ENCODE assay signal across 15 mouse cellular contexts in genomic region chr1:160045971-160046370, GRCm38 (mm10). TPM values are rescaled to one million over a fixed set of nuclear protein-coding genes. Genes with fewer than 3 reads are reported as not detected.
A peak's percentile ranks its signal among the peaks of the same experiment; 100 is the strongest.
DNase-seq lines count a peak whose midpoint lies in the region; ATAC-seq and TF ChIP-seq lines count a peak whose summit lies in the region.
"Had no signal": no experiment of that assay in that cellular context is flagged by ENCODE, and none has a peak within 500 bp of the region (broad histone marks: within the 10 kb centered on the region; RNA-seq: fewer than 3 reads in every experiment).

No protein-coding gene starts in this region.

- no peak overlapping the region for H3K4me3 ChIP-seq in heart, embryonic 16.5 days (ENCODE audit: low read length)
- H3K4me3 ChIP-seq in lung, postnatal 0 days (ENCODE audit: low read depth, low read length) = peak overlapping the region; percentile 70; the same call in 1 of the 2 replicates
- no peak overlapping the region for H3K4me3 ChIP-seq in hindbrain, embryonic 16.5 days (ENCODE audit: low read length)
- H3K4me3 ChIP-seq: embryonic facial prominence, embryonic 12.5 days; forebrain, embryonic 13.5 days had no signal

- TF ChIP-seq EP300 in lung, postnatal 0 days (IDR thresholded peaks at IDR 0.05) = no peak

- no peaks in the 10 kb centered on the region for H3K9me3 ChIP-seq in heart, embryonic 16.5 days (replicated peaks; ENCODE audit: control insufficient read depth, low read length)
- H3K9me3 ChIP-seq in lung, postnatal 0 days (ENCODE audit: low read length) = no peaks in the 10 kb centered on the region
- H3K9me3 ChIP-seq in hindbrain, embryonic 16.5 days (ENCODE audit: control insufficient read depth, low read length) = no peaks in the 10 kb centered on the region
- H3K9me3 ChIP-seq: embryonic facial prominence, embryonic 12.5 days; forebrain, embryonic 13.5 days had no signal

- no peaks in the 10 kb centered on the region for H3K36me3 ChIP-seq in heart, embryonic 16.5 days (ENCODE audit: control insufficient read depth, insufficient read depth)
- H3K36me3 ChIP-seq in lung, postnatal 0 days (ENCODE audit: insufficient read depth, low read length) = no peaks in the 10 kb centered on the region
- H3K36me3 ChIP-seq in splenic B cell, adult 2 months (ENCODE audit: control insufficient read depth, insufficient read depth, low read length, poor library complexity, severe bottlenecking) = no peaks in the 10 kb centered on the region; the same call in none of the 2 replicates
- H3K36me3 ChIP-seq in hindbrain, embryonic 16.5 days (ENCODE audit: control insufficient read depth, insufficient read depth, low read length) = no peaks in the 10 kb centered on the region
- H3K36me3 ChIP-seq: embryonic facial prominence, embryonic 12.5 days had no signal

- TF ChIP-seq CTCF in lung, postnatal 0 days (IDR thresholded peaks at IDR 0.05) = no peak

- ATAC-seq in heart, embryonic 16.5 days (replicated peaks; ENCODE audit: extremely low read depth, insufficient read depth, low FRiP score) = no peak
- ATAC-seq in lung, postnatal 0 days = no peak
- ATAC-seq in inflammation-experienced regulatory T-cells, adult 6 months = peak; percentile 8
- no peak for ATAC-seq in hindbrain, embryonic 16.5 days
- ATAC-seq: forebrain, embryonic 13.5 days had no signal

- H3K27ac ChIP-seq in heart, embryonic 16.5 days (ENCODE audit: low read length) = no peak overlapping the region
- peak overlapping the region; percentile 92; the same call in 1 of the 2 replicates for H3K27ac ChIP-seq in lung, postnatal 0 days (ENCODE audit: low read length)
- H3K27ac ChIP-seq in hindbrain, embryonic 16.5 days (ENCODE audit: low read depth, low read length) = no peak overlapping the region
- H3K27ac ChIP-seq: embryonic facial prominence, embryonic 12.5 days; forebrain, embryonic 13.5 days had no signal

- peak overlapping the region; percentile 81 for H3K4me2 ChIP-seq in heart, embryonic 16.5 days (ENCODE audit: low read depth, low read length)
- peak overlapping the region; percentile 70 for H3K4me2 ChIP-seq in lung, postnatal 0 days (replicated peaks; ENCODE audit: low read depth, low read length)
- no peak overlapping the region for H3K4me2 ChIP-seq in hindbrain, embryonic 16.5 days (ENCODE audit: low read length)
- H3K4me2 ChIP-seq: embryonic facial prominence, embryonic 12.5 days; forebrain, embryonic 13.5 days had no signal

- H3K4me1 ChIP-seq in heart, embryonic 16.5 days (ENCODE audit: control insufficient read depth, insufficient read depth, low read length) = peaks cover 41% of the 10 kb centered on the region
- peaks cover 41% of the 10 kb centered on the region; the same call in 1 of the 2 replicates for H3K4me1 ChIP-seq in lung, postnatal 0 days (ENCODE audit: insufficient read depth, low read depth, low read length)
- peaks cover 4% of the 10 kb centered on the region for H3K4me1 ChIP-seq in hindbrain, embryonic 16.5 days (ENCODE audit: control insufficient read depth, insufficient read depth, low read depth, low read length)

- H3K9ac ChIP-seq in heart, embryonic 16.5 days (ENCODE audit: low read length) = no peak overlapping the region
- H3K9ac ChIP-seq in lung, postnatal 0 days (replicated peaks; ENCODE audit: low read depth) = no peak overlapping the region
- H3K9ac ChIP-seq in hindbrain, embryonic 16.5 days (ENCODE audit: low read depth, low read length) = no peak overlapping the region
- H3K9ac ChIP-seq: embryonic facial prominence, embryonic 12.5 days; forebrain, embryonic 13.5 days had no signal

- H3K27me3 ChIP-seq in heart, embryonic 16.5 days (ENCODE audit: control insufficient read depth, insufficient read depth, low read length) = no peaks in the 10 kb centered on the region
- H3K27me3 ChIP-seq in lung, postnatal 0 days (replicated peaks; ENCODE audit: insufficient read depth, low read length) = no peaks in the 10 kb centered on the region
- no peaks in the 10 kb centered on the region for H3K27me3 ChIP-seq in splenic B cell, adult 2 months (ENCODE audit: control insufficient read depth, insufficient read depth, low read length, poor library complexity, severe bottlenecking)
- no peaks in the 10 kb centered on the region for H3K27me3 ChIP-seq in hindbrain, embryonic 16.5 days (replicated peaks; ENCODE audit: control insufficient read depth, insufficient read depth, low read length)
- H3K27me3 ChIP-seq: embryonic facial prominence, embryonic 12.5 days; forebrain, embryonic 13.5 days had no signal

- DNase-seq in heart, adult 18-20 months = no peak
- no peak for DNase-seq in lung, postnatal 0 days (ENCODE audit: low spot score)
- DNase-seq in lung, postnatal 10 days = no peak
- peak; percentile 55 for DNase-seq in splenic B cell, adult 2 months (ENCODE audit: low read depth, low spot score)
- DNase-seq: cerebellum, postnatal 36 days; gastrocnemius, postnatal 14 days; kidney, adult 11 months; left cerebral cortex, postnatal 4 days; right cerebral cortex, postnatal 14 days; thymus, postnatal 4 days had no signal

- 81% methylated on average over 5 of the region's 5 CpGs for WGBS in heart, embryonic 16.5 days
- WGBS in lung, postnatal 0 days = 62% methylated on average over 5 of the region's 5 CpGs
- 83% methylated on average over 5 of the region's 5 CpGs for WGBS in hindbrain, embryonic 16.5 days

RNA-seq across cellular contexts. Expression of gene 4930523C07Rik, which starts 1.8 kb away (rescaled TPM):
- polyA plus RNA-seq in heart, embryonic 16.5 days (2015; fragmentation: Nextera tagmentation; extraction: Ambion mirVana) = 19.0 and 21.9 TPM in 2 replicates
- 10 to 100 TPM; 21.4 to 23.6 TPM for total RNA-seq in heart, adult 18-20 months (2021)
- polyA plus RNA-seq in lung, postnatal 0 days (2015; fragmentation: Nextera tagmentation; extraction: Ambion mirVana) = 111 and 115 TPM in 2 replicates
- 100 to 1,000 TPM; 146 to 245 (median 156) TPM for polyA plus RNA-seq in inflammation-experienced regulatory T-cells, adult 6 months (2017; shearing (Covaris generic))
- 3.3 and 4.2 TPM in 2 replicates for polyA plus RNA-seq in hindbrain, embryonic 16.5 days (2015; fragmentation: Nextera tagmentation; extraction: Ambion mirVana)
